Mouse (Mus musculus) liver, adult 2 months (tissue): ENCODE data around the gene Wscd1. TPM values are rescaled to one million over a fixed set of nuclear protein-coding genes. Genes with fewer than 3 reads are reported as not detected.

Experiments used
- DNase-seq: peaks from one replicate; pipeline ENCODE4 v3.0.0-alpha.2; 2011; ENCODE audit warnings: low read depth, low spot score; ENCODE audit errors: extremely low read depth
- H3K27ac ChIP-seq: fragments of 200-500 bp; replicated peaks from 2 replicates; pipeline ENCODE4 v1.5.1; 2012; ENCODE audit warnings: low read depth, mild to moderate bottlenecking, control low read depth, inconsistent platforms, low read length; ENCODE audit not compliant: insufficient read depth
- H3K27me3 ChIP-seq: fragments of 200-500 bp; 2 replicates; pipeline ENCODE4 v1.6.1; 2012; ENCODE audit warnings: mild to moderate bottlenecking, moderate library complexity, low read length, inconsistent platforms; ENCODE audit not compliant: control insufficient read depth, insufficient read depth
- H3K36me3 ChIP-seq: fragments of 200-500 bp; 2 replicates; pipeline ENCODE4 v1.6.1; 2012; ENCODE audit warnings: low read length, inconsistent platforms; ENCODE audit not compliant: control insufficient read depth, insufficient read depth
- H3K4me1 ChIP-seq: fragments of 200-500 bp; 2 replicates; pipeline ENCODE4 v1.6.1; 2011; ENCODE audit warnings: low read length; ENCODE audit not compliant: control insufficient read depth, insufficient read depth
- H3K4me3 ChIP-seq: fragments of 200-500 bp; 2 replicates; pipeline ENCODE4 v1.5.1; 2011; ENCODE audit warnings: low read depth, mild to moderate bottlenecking, control low read depth, low read length, moderate library complexity; ENCODE audit not compliant: insufficient read depth
- H3K79me2 ChIP-seq: fragments of 200-500 bp; 2 replicates; pipeline ENCODE4 v1.6.1; 2012; ENCODE audit warnings: inconsistent platforms, mild to moderate bottlenecking, low read length, moderate library complexity; ENCODE audit not compliant: control insufficient read depth, insufficient read depth
- H3K9ac ChIP-seq: fragments of 200-500 bp; 2 replicates; pipeline ENCODE4 v1.6.1; 2012; ENCODE audit warnings: low read depth, mild to moderate bottlenecking, control low read depth, inconsistent platforms, low read length
- CTCF ChIP-seq: fragments of 200-500 bp; IDR thresholded peaks from 2 replicates; pipeline ENCODE4 v1.5.1; 2011; ENCODE audit warnings: low read depth, low read length, control low read depth
- POLR2A ChIP-seq: fragments of 200-500 bp; IDR thresholded peaks from 2 replicates; pipeline ENCODE4 v1.6.1; 2011; ENCODE audit warnings: low read length, control low read depth; ENCODE audit not compliant: insufficient read depth; ENCODE audit errors: extremely low read depth
- WGBS: fragments of 180-500 bp; shearing (Covaris S2); methylation state at CpG from one replicate; pipeline ENCODE4 v1.1.7; 2018; 5-methylcytosine and 5-hydroxymethylcytosine counted together
- polyA plus RNA-seq: library from polyadenylated mRNA; depleted of rRNA; stranded (reverse); fragments of >200 nt; gene quantifications from 2 replicates; pipeline ENCODE4 v1.2.3, GENCODE M21; 2012
- total RNA-seq: library from RNA; depleted of rRNA; stranded (reverse); fragments of >200 nt; gene quantifications from 2 replicates; pipeline ENCODE4 v1.2.3, GENCODE M21; 2014

Wscd1 gene
- total and polyA plus RNA-seq, 2 experiments: 0.24 to 0.46 TPM

DNA sequence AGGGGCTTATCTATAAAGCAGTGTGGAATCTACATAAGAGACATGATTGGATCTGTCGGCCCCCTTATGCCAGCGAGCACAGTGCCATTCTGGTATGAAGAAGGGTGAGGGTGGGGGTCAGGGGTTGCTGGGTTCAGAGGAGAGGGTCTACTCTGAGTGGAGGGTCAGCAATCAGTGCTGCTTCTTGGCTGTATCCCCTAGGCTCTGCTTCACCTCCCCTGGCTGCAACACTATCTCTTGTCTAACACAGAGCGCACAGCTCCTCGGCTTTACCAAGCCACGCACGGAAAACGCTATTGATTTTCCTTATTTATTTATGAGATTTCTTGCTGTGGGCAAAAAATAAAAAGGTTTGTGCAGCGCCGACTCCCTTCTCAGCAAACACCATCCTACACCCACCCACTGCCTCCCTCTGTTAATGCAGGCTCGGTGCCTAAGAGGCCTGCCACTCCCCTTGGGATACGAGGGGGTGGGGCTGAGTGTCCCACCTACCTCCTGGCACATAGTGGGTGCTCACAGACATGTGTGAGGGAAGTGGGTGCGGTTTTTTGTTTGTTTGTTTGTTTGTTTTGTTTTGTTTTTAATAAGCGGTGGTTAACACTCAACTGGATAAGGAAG lies 32.1 kb downstream of the Wscd1 start:
- H3K27me3 ChIP-seq: no peaks in the 10 kb centered on the region
- H3K79me2 ChIP-seq: no peaks in the 10 kb centered on the region
- H3K36me3 ChIP-seq: no peaks in the 10 kb centered on the region
- H3K4me3 ChIP-seq: no peak overlapping the region
- DNase-seq: no peak
- H3K9ac ChIP-seq: no peak overlapping the region
- TF ChIP-seq CTCF: no peak
- no peak for TF ChIP-seq POLR2A
- whole genome bisulfite sequencing: 62% methylated on average over 13 of the region's 13 CpGs
- no peak overlapping the region for H3K27ac ChIP-seq
- H3K4me1 ChIP-seq: no peaks in the 10 kb centered on the region

- H3K9ac ChIP-seq: no peak overlapping the region
- H3K27ac ChIP-seq: no peak overlapping the region
- no peaks in the 10 kb centered on the region for H3K27me3 ChIP-seq
- no peaks in the 10 kb centered on the region for H3K4me1 ChIP-seq
- DNase-seq: no peak
- H3K4me3 ChIP-seq: no peak overlapping the region
- TF ChIP-seq CTCF (no peak), POLR2A (no peak)
- 81% methylated on average over 4 of the region's 4 CpGs for WGBS
- H3K79me2 ChIP-seq: no peaks in the 10 kb centered on the region
- no peaks in the 10 kb centered on the region for H3K36me3 ChIP-seq
Measured at GRCm38 (mm10) chr11:71785499-71785898, 35.8 kb downstream of the Wscd1 start.

- no peak overlapping the region for H3K4me3 ChIP-seq
- no peaks in the 10 kb centered on the region for H3K79me2 ChIP-seq
- H3K36me3 ChIP-seq: no peaks in the 10 kb centered on the region
- no peak for TF ChIP-seq CTCF
- no peak for TF ChIP-seq POLR2A
- H3K9ac ChIP-seq: no peak overlapping the region
- H3K27me3 ChIP-seq: no peaks in the 10 kb centered on the region
- no peak overlapping the region for H3K27ac ChIP-seq
- no peak for DNase-seq
- H3K4me1 ChIP-seq: no peaks in the 10 kb centered on the region
- WGBS: 22% methylated on average over 4 of the region's 4 CpGs
Measured at GRCm38 (mm10) chr11:71788209-71788608, 38.5 kb downstream of the Wscd1 start.

DNA sequence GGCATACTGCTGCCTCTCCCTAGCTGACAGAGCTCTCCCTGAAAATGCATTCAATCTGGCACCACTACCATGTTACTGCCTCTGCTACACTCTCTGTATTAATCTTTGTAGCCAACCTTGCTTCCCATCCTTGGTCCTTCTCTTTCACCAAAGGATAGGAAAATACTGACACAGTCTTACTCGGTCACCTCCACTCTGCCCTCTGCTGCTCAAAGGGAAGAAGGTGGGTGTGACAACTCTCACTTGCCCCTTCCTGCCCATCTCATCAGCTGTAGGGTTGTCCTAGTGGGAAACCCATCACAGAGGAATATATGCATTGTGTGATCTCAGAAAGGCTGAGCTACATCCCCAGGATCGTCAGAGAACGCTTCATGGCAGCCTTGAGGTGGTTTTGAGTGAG lies 40.5 kb downstream of the Wscd1 start:
- H3K27ac ChIP-seq: no peak overlapping the region
- TF ChIP-seq POLR2A: no peak
- TF ChIP-seq CTCF: no peak
- H3K9ac ChIP-seq: no peak overlapping the region
- H3K4me3 ChIP-seq: no peak overlapping the region
- 80% methylated on average over 3 of the region's 3 CpGs for WGBS
- H3K36me3 ChIP-seq: no peaks in the 10 kb centered on the region
- DNase-seq: no peak
- no peaks in the 10 kb centered on the region for H3K79me2 ChIP-seq
- H3K27me3 ChIP-seq: no peaks in the 10 kb centered on the region
- no peaks in the 10 kb centered on the region for H3K4me1 ChIP-seq

DNA sequence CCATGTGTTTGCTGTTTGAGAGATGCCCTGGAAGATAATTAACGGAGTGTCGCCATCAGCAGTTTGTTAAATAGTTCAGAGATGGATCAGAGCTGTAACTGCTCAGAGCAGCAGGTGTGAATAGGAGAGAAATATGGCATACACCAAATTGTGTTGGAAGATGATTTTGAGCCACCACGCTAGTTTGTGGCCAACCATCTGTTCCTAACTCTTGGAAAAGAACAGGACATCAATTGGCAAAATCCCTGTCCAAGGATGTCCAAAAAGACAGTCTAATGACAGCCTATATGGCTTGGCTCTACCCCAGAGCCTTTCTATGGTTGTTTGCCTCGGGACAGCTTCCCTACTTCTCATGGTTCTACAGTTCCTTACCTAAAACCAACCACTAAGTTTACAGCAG lies 49.5 kb downstream of the Wscd1 start:
- Histone ChIP-seq H3K9ac (no peak overlapping the region), H3K4me1 (no peaks in the 10 kb centered on the region), H3K27me3 (no peaks in the 10 kb centered on the region), H3K36me3 (no peaks in the 10 kb centered on the region), H3K27ac (no peak overlapping the region), H3K79me2 (no peaks in the 10 kb centered on the region), H3K4me3 (no peak overlapping the region)
- DNase-seq: no peak
- WGBS: 82% methylated on average over 4 of the region's 4 CpGs
- TF ChIP-seq POLR2A (no peak), CTCF (no peak)

DNA sequence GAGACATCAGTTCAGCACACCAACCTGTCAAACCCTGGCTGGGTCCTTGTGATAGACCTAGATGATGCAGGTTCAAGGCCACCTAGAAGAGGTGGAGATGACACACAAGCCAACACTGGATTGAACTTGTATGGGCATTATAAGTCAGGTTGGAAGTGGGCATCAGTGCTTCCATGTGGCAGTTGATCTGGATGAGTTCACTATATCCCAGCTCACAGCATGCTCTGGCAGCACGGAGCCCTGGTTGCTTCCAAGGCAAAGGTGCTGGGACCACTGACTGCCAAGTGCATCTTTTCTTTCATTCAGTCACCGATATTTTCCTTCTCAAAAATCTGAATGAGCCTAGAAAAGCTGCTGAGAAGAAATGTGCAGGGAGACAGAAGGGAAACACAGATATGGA lies 58.8 kb downstream of the Wscd1 start:
- no peak overlapping the region for H3K4me3 ChIP-seq
- TF ChIP-seq POLR2A (no peak), CTCF (no peak)
- H3K36me3 ChIP-seq: no peaks in the 10 kb centered on the region
- no peak overlapping the region for H3K9ac ChIP-seq
- H3K4me1 ChIP-seq: no peaks in the 10 kb centered on the region
- WGBS: 93% methylated on average over 2 of the region's 2 CpGs
- no peaks in the 10 kb centered on the region for H3K27me3 ChIP-seq
- no peak for DNase-seq
- H3K27ac ChIP-seq: no peak overlapping the region
- no peaks in the 10 kb centered on the region for H3K79me2 ChIP-seq
